Mouse (Mus musculus): ENCODE measurements around the gene Gm20388.
"Not testable (repeated sequence)": the region's sequence is repeated elsewhere in the genome, so short reads cannot be mapped to it uniquely, and the experiment has no call there.

The Gm20388 gene

GRCm38 (mm10) chr8:121129265-121129940, 1218.8 kb downstream of the Gm20388 start:
- in situ Hi-C loops (cut with MboI): no loop called here

GRCm38 (mm10) chr8:121130522-121130921, 1219.9 kb downstream of the Gm20388 start:
- in situ Hi-C loops (cut with MboI): no loop called here

- in situ Hi-C loops (cut with MboI): no loop called here
Measured at GRCm38 (mm10) chr8:121132961-121133513, 1222.4 kb downstream of the Gm20388 start.

- in situ Hi-C loops (cut with MboI): no loop called here
Measured at GRCm38 (mm10) chr8:121134102-121134501, 1223.5 kb downstream of the Gm20388 start.

- in situ Hi-C loops (cut with MboI): no loop called here
Measured at GRCm38 (mm10) chr8:121134512-121134911, 1223.9 kb downstream of the Gm20388 start.

- in situ Hi-C loops (cut with MboI): no loop called here
Measured at GRCm38 (mm10) chr8:121136856-121137255, 1226.2 kb downstream of the Gm20388 start.

- in situ Hi-C loops (cut with MboI): not testable (repeated sequence)
Measured at GRCm38 (mm10) chr8:121145457-121146134, 1235.0 kb downstream of the Gm20388 start.

GRCm38 (mm10) chr8:121148573-121149083, 1238.0 kb downstream of the Gm20388 start:
- in situ Hi-C loops (cut with MboI): no loop called here

- in situ Hi-C loops (cut with MboI): no loop called here
Measured at GRCm38 (mm10) chr8:121152394-121152793, 1241.8 kb downstream of the Gm20388 start.

- in situ Hi-C loops (cut with MboI): no loop called here
Measured at GRCm38 (mm10) chr8:121156990-121157491, 1246.4 kb downstream of the Gm20388 start.

GRCm38 (mm10) chr8:121158812-121159211, 1248.2 kb downstream of the Gm20388 start:
- in situ Hi-C loops (cut with MboI): no loop called here

- in situ Hi-C loops (cut with MboI): no loop called here
Measured at GRCm38 (mm10) chr8:121161437-121161836, 1250.8 kb downstream of the Gm20388 start.

GRCm38 (mm10) chr8:121162413-121162812, 1251.8 kb downstream of the Gm20388 start:
- in situ Hi-C loops (cut with MboI): no loop called here

GRCm38 (mm10) chr8:121162906-121163695, 1252.5 kb downstream of the Gm20388 start:
- in situ Hi-C loops (cut with MboI): no loop called here

- in situ Hi-C loops (cut with MboI): no loop called here
Measured at GRCm38 (mm10) chr8:121164017-121164469, 1253.4 kb downstream of the Gm20388 start.

GRCm38 (mm10) chr8:121168033-121168432, 1257.4 kb downstream of the Gm20388 start:
- in situ Hi-C loops (cut with MboI): no loop called here

- in situ Hi-C loops (cut with MboI): no loop called here
Measured at GRCm38 (mm10) chr8:121170116-121170515, 1259.5 kb downstream of the Gm20388 start.

- in situ Hi-C loops (cut with MboI): no loop called here
Measured at GRCm38 (mm10) chr8:121170626-121171552, 1260.2 kb downstream of the Gm20388 start.

- in situ Hi-C loops (cut with MboI): no loop called here
Measured at GRCm38 (mm10) chr8:121172567-121172966, 1261.9 kb downstream of the Gm20388 start.

- in situ Hi-C loops (cut with MboI): no loop called here
Measured at GRCm38 (mm10) chr8:121174178-121174577, 1263.5 kb downstream of the Gm20388 start.
